In the genomic region with DNA sequence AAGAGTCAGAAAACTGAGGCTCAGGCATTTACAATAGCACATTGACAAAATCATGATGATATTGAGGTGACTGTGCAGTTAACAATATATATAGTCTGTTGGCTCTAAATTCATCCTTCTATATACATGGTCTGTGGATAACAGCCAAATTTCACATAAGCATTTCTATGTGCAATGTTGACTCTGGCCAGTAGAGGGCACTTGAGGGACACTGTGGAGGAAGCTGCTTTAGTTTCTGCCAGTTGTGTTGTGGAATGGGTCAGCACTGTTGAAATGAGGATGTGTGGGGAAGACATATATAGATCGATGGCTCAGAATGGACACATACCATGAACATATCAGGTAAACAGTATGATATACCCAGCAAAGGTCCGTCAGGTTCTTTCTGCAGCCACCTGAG, we compare ENCODE assay signal across 9 mouse cellular contexts. TPM values are rescaled to one million over a fixed set of nuclear protein-coding genes. Genes with fewer than 3 reads are reported as not detected.
DNase-seq lines count a peak whose midpoint lies in the region; ATAC-seq and TF ChIP-seq lines count a peak whose summit lies in the region.
"Had no signal": no experiment of that assay in that cellular context is flagged by ENCODE, and none has a peak within 500 bp of the region (broad histone marks: within the 10 kb centered on the region; RNA-seq: fewer than 3 reads in every experiment).

No protein-coding gene starts in this region.

- peak; percentile 74 for DNase-seq in intestine, embryonic 14.5 days (ENCODE audit: low spot score)
- DNase-seq in ES-CJ7 (ENCODE audit: low read depth, low spot score) = peak; percentile 12
- peak; percentile 23 for DNase-seq in adrenal gland, postnatal 25 days
- DNase-seq in layer of hippocampus, adult 18-20 months (ENCODE audit: low spot score in 2 of 2) = peak; percentile 17 to 67
- peak; percentile 46 for DNase-seq in mesoderm, embryonic 11.5 days (ENCODE audit: low read depth, low spot score)

- H3K4me3 ChIP-seq in intestine, embryonic 14.5 days (ENCODE audit: low read depth, low read length) = no peak overlapping the region
- H3K4me3 ChIP-seq in intestine, embryonic 15.5 days (replicated peaks) = no peak overlapping the region
- H3K4me3 ChIP-seq in embryonic fibroblast, embryonic 13.5 days (ENCODE audit: insufficient read depth, low read length) = no peak overlapping the region
- H3K4me3 ChIP-seq: embryonic facial prominence, embryonic 12.5 days had no signal

- 77% methylated on average over 2 of the region's 2 CpGs for WGBS in intestine, embryonic 14.5 days
- 74% methylated on average over 2 of the region's 2 CpGs for WGBS in intestine, embryonic 15.5 days

- no peaks in the 10 kb centered on the region for H3K27me3 ChIP-seq in intestine, embryonic 14.5 days (replicated peaks; ENCODE audit: control insufficient read depth, insufficient read depth, low read length)
- H3K27me3 ChIP-seq in intestine, embryonic 15.5 days (replicated peaks) = no peaks in the 10 kb centered on the region
- H3K27me3 ChIP-seq: embryonic facial prominence, embryonic 12.5 days had no signal

- ATAC-seq in intestine, embryonic 14.5 days (replicated peaks; ENCODE audit: low FRiP score, low TSS enrichment, low read depth) = no peak
- ATAC-seq in intestine, embryonic 15.5 days = no peak
- ATAC-seq in granulocyte monocyte progenitor cell, adult 5-6 weeks (replicated peaks; ENCODE audit: poor library complexity, severe bottlenecking) = no peak; the same call in 1 of the 2 replicates

- H3K27ac ChIP-seq in intestine, embryonic 14.5 days (ENCODE audit: low read depth) = no peak overlapping the region
- no peak overlapping the region for H3K27ac ChIP-seq in intestine, embryonic 15.5 days
- no peak overlapping the region for H3K27ac ChIP-seq in embryonic fibroblast, embryonic 13.5 days (ENCODE audit: insufficient read depth, low read length)
- H3K27ac ChIP-seq: embryonic facial prominence, embryonic 12.5 days had no signal

- no peak overlapping the region for H3K9ac ChIP-seq in intestine, embryonic 14.5 days (ENCODE audit: low read length)
- no peak overlapping the region for H3K9ac ChIP-seq in intestine, embryonic 15.5 days
- H3K9ac ChIP-seq: embryonic facial prominence, embryonic 12.5 days had no signal

- H3K9me3 ChIP-seq in intestine, embryonic 14.5 days (ENCODE audit: control insufficient read depth, low read length) = no peaks in the 10 kb centered on the region
- no peaks in the 10 kb centered on the region for H3K9me3 ChIP-seq in intestine, embryonic 15.5 days
- H3K9me3 ChIP-seq: embryonic facial prominence, embryonic 12.5 days had no signal

- H3K4me1 ChIP-seq in intestine, embryonic 14.5 days (replicated peaks; ENCODE audit: control insufficient read depth, insufficient read depth, low read length) = no peaks in the 10 kb centered on the region
- no peaks in the 10 kb centered on the region for H3K4me1 ChIP-seq in intestine, embryonic 15.5 days (replicated peaks)
- H3K4me1 ChIP-seq in embryonic fibroblast, embryonic 13.5 days (ENCODE audit: control insufficient read depth, insufficient read depth, low read length) = no peaks in the 10 kb centered on the region
- H3K4me1 ChIP-seq: embryonic facial prominence, embryonic 12.5 days had no signal

- H3K4me2 ChIP-seq in intestine, embryonic 14.5 days (ENCODE audit: low read length) = no peak overlapping the region
- H3K4me2 ChIP-seq in intestine, embryonic 15.5 days (replicated peaks) = no peak overlapping the region
- H3K4me2 ChIP-seq: embryonic facial prominence, embryonic 12.5 days had no signal

- no peak for TF ChIP-seq POLR2A in embryonic fibroblast, embryonic 13.5 days (IDR thresholded peaks at IDR 0.05; ENCODE audit: low read depth, low read length)

- no peaks in the 10 kb centered on the region for H3K36me3 ChIP-seq in intestine, embryonic 14.5 days (ENCODE audit: control insufficient read depth, insufficient read depth, low read length)
- H3K36me3 ChIP-seq in intestine, embryonic 15.5 days = no peaks in the 10 kb centered on the region
- H3K36me3 ChIP-seq: embryonic facial prominence, embryonic 12.5 days had no signal

- TF ChIP-seq CTCF in embryonic fibroblast, embryonic 13.5 days (IDR thresholded peaks at IDR 0.05; ENCODE audit: borderline replicate concordance, insufficient read depth, low read length) = peak; percentile 48; the same call in 1 of the 2 replicates

RNA-seq across cellular contexts. Expression of a gene that starts 54.8 kb away (rescaled TPM):
- polyA plus RNA-seq in intestine, embryonic 14.5 days (2014; fragmentation: Nextera tagmentation; extraction: Ambion mirVana) = 9.0 and 9.7 TPM in 2 replicates
- 5.7 and 7.1 TPM in 2 replicates for polyA plus RNA-seq in intestine, embryonic 15.5 days (2015; fragmentation: Nextera tagmentation; extraction: Ambion mirVana)
- 3.5 and 4.3 TPM in 2 replicates for total RNA-seq in adrenal gland, postnatal 25 days (2021)
- 86.7 and 96.6 TPM in 2 replicates for polyA plus RNA-seq in embryonic fibroblast, embryonic 13.5 days (2011; ENCODE audit: insufficient read length, low read depth, missing spikeins)
- 10 to 100 TPM; 29.9 to 30.0 TPM for total RNA-seq in layer of hippocampus, adult 18-20 months (2021)
- total RNA-seq in granulocyte monocyte progenitor cell, adult 5-6 weeks (2014; fragmentation: Nextera tagmentation) = not detected in 2 replicates
- not detected in 2 replicates for total RNA-seq in granulocyte monocyte progenitor cell, adult 5-6 weeks (2017)

Comparison
In these comparisons a context has a peak if more than half of its experiments do, and no peak if none do; other contexts are left out.
1. DNase-seq: peak in every context shown above with its lines; median percentile 74 in intestine, embryonic 14.5 days; 46 in mesoderm, embryonic 11.5 days; 42 in layer of hippocampus, adult 18-20 months; 23 in adrenal gland, postnatal 25 days; 12 in ES-CJ7.